Mouse (Mus musculus) embryonic facial prominence, embryonic 12.5 days (tissue): ENCODE results near the gene Trpm4. TPM values are rescaled to one million over a fixed set of nuclear protein-coding genes. Genes with fewer than 3 reads are reported as not detected.
A peak's percentile ranks its signal among the peaks of the same experiment; 100 is the strongest.
"Not testable (repeated sequence)": the region's sequence is repeated elsewhere in the genome, so short reads cannot be mapped to it uniquely, and the experiment has no call there.

Experiments
- ATAC-seq: fragments of 200-750 bp; cut with Nextera tagmentation; 2 replicates; pipeline ENCODE4 v1.8.0; 2017; ENCODE audit not compliant: insufficient number of reproducible peaks, insufficient read depth, low FRiP score, low TSS enrichment
- H3K27ac ChIP-seq: fragments of 300-500 bp; sonication (generic); 2 replicates; pipeline ENCODE4 v1.5.1; 2016; ENCODE audit warnings: mild to moderate bottlenecking
- H3K27me3 ChIP-seq: fragments of 300-500 bp; sonication (generic); 2 replicates; pipeline ENCODE4 v1.6.1; 2016; ENCODE audit warnings: mild to moderate bottlenecking, moderate library complexity
- H3K36me3 ChIP-seq: fragments of 300-500 bp; sonication (generic); 2 replicates; pipeline ENCODE4 v1.6.1; 2016; ENCODE audit warnings: mild to moderate bottlenecking
- H3K4me1 ChIP-seq: fragments of 300-500 bp; sonication (generic); 2 replicates; pipeline ENCODE4 v1.6.1; 2016
- H3K4me2 ChIP-seq: fragments of 300-500 bp; sonication (generic); replicated peaks from 2 replicates; pipeline ENCODE4 v1.6.1; 2016; ENCODE audit warnings: mild to moderate bottlenecking, moderate library complexity
- H3K4me3 ChIP-seq: fragments of 300-500 bp; sonication (generic); 2 replicates; pipeline ENCODE4 v1.5.1; 2016; ENCODE audit warnings: mild to moderate bottlenecking
- H3K9ac ChIP-seq: fragments of 300-500 bp; sonication (generic); 2 replicates; pipeline ENCODE4 v1.6.1; 2016; ENCODE audit warnings: mild to moderate bottlenecking, moderate library complexity
- H3K9me3 ChIP-seq: fragments of 300-500 bp; sonication (generic); 2 replicates; pipeline ENCODE4 v1.6.1; 2016; ENCODE audit warnings: mild to moderate bottlenecking, moderate library complexity
- WGBS: fragments of 180-500 bp; shearing (Covaris S2); methylation state at CpG from one replicate; pipeline ENCODE4 v1.1.7; 2016; 5-methylcytosine and 5-hydroxymethylcytosine counted together
- polyA plus RNA-seq: library from polyadenylated mRNA; unstranded; fragments of >200 nt; fragmentation: Nextera tagmentation; extraction: Ambion mirVana; gene quantifications from 2 replicates; pipeline ENCODE4 v1.2.1, GENCODE M21; 2016

Gene Trpm4
- polyA plus RNA-seq, 1 experiment from 2014 or later: 16.1 TPM

GRCm38 (mm10) chr7:45272786-45273412 lies 60.7 kb downstream of the Trpm4 start:
- WGBS: 68% methylated on average over 10 of the region's 10 CpGs
- no peaks in the 10 kb centered on the region for H3K9me3 ChIP-seq
- H3K4me1 ChIP-seq: 0 out of 2 replicates have a peak, but pooled peaks cover 2% of the 10 kb centered on the region
- no peak overlapping the region for H3K4me3 ChIP-seq
- no peaks in the 10 kb centered on the region for H3K36me3 ChIP-seq
- no peak for ATAC-seq
- 0 out of 2 replicates have a peak overlapping the region, but pooled peaks have one; percentile 3 for H3K9ac ChIP-seq
- H3K27me3 ChIP-seq: peaks cover 9% of the 10 kb centered on the region
- H3K27ac ChIP-seq: no peak overlapping the region
- H3K4me2 ChIP-seq: no peak overlapping the region

DNA sequence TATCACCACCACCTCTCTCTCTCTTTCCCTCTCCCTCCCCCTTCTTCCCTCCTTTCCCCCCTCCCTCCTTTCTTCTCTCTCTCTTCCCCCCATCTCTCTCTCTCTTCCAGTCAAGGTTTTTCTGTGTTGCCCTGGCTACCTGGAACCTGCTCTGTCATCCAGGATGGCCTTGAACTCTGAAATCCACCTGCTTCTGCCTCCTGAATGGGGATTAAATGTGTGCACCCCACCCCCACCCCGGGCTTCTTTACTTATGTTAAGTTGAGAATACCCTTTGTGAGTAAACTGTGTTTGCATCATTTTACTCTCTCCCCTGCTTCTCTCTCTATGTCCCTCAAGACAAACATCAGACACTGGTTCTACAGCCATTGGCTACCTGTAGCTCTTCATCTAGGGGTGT lies 68.1 kb downstream of the Trpm4 start:
- Histone ChIP-seq H3K9me3 (no peaks in the 10 kb centered on the region), H3K4me3 (no peak overlapping the region), H3K36me3 (no peaks in the 10 kb centered on the region), H3K4me2 (no peak overlapping the region), H3K9ac (no peak overlapping the region), H3K27me3 (peaks cover 5% of the 10 kb centered on the region; the same call in 1 of the 2 replicates), H3K27ac (no peak overlapping the region), H3K4me1 (peaks cover 8% of the 10 kb centered on the region; the same call in 1 of the 2 replicates)
- ATAC-seq: no peak
- 70% methylated on average over 1 of the region's 1 CpGs for WGBS

DNA sequence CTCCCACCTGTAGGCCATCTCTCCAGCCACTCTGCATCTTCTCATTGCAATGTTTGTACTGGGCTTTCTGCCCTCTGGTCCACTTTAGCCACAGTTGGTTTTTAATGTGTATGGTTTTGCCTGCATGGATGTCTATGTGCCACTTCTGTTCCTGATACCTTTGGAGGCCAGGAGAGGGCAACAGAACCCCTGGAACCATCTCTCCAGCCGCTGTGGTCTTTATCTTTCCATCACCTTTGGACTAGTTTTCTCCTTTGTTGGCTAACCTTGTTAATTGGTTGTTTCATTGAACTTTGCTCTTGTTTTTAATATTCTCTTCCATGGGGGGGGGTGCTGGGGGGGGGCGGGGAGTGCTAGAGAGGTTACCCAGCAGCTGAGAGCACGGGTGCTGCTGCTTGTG lies 69.2 kb downstream of the Trpm4 start:
- 72% methylated on average over 3 of the region's 3 CpGs for WGBS
- Histone ChIP-seq H3K27ac (no peak overlapping the region), H3K9ac (no peak overlapping the region), H3K27me3 (peaks cover 5% of the 10 kb centered on the region; the same call in 1 of the 2 replicates), H3K4me1 (peaks cover 8% of the 10 kb centered on the region; the same call in 1 of the 2 replicates), H3K36me3 (no peaks in the 10 kb centered on the region), H3K4me3 (no peak overlapping the region), H3K4me2 (no peak overlapping the region), H3K9me3 (no peaks in the 10 kb centered on the region)
- ATAC-seq: no peak

DNA sequence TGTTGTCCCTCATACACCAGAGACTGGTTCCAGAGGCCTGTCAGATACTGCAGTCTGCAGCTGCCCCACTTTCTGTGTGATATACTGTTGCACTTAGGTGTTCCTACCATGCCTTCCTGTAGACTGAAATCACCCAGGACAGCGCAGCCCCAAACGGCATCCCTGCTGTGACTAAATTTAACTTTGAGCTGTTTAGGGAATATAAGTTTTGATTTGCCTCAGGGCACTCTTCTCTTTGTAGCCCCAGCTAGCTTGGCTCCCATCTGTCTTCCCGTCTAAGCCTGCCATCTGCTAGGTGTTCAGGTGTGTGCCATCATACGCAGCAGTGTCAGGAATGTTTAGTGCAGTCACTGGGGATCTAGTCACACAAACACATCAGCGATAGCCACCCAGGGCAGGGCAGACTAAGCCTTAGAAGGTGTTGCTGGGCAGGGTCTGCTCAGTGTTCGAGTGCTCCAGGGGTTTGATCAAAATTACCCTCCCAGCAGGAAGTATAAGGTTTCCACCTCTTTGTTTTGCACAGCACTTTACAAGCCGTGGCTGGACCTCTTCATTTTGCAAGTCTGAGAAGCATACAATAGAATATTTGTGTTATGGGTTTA lies 70.5 kb downstream of the Trpm4 start:
- Histone ChIP-seq H3K36me3 (no peaks in the 10 kb centered on the region), H3K4me1 (peaks cover 7% of the 10 kb centered on the region; the same call in 1 of the 2 replicates), H3K9ac (no peak overlapping the region), H3K9me3 (no peaks in the 10 kb centered on the region), H3K4me2 (no peak overlapping the region), H3K27me3 (peaks cover 5% of the 10 kb centered on the region; the same call in 1 of the 2 replicates), H3K27ac (0 out of 2 replicates have a peak overlapping the region, but pooled peaks have one; percentile 33), H3K4me3 (no peak overlapping the region)
- ATAC-seq: peak; percentile 52; the same call in 1 of the 2 replicates
- WGBS: 39% methylated on average over 7 of the region's 7 CpGs

- Histone ChIP-seq H3K36me3 (no peaks in the 10 kb centered on the region), H3K4me1 (peaks cover 6% of the 10 kb centered on the region; the same call in 1 of the 2 replicates), H3K9me3 (no peaks in the 10 kb centered on the region), H3K9ac (no peak overlapping the region), H3K27me3 (no peaks in the 10 kb centered on the region), H3K4me3 (no peak overlapping the region), H3K27ac (no peak overlapping the region), H3K4me2 (no peak overlapping the region)
- ATAC-seq: no peak
- 55% methylated on average over 7 of the region's 7 CpGs for WGBS
Measured at GRCm38 (mm10) chr7:45262266-45262665, 71.3 kb downstream of the Trpm4 start.

GRCm38 (mm10) chr7:45259281-45259680 lies 74.3 kb downstream of the Trpm4 start:
- Histone ChIP-seq H3K9ac (no peak overlapping the region), H3K36me3 (no peaks in the 10 kb centered on the region), H3K4me3 (no peak overlapping the region), H3K4me2 (no peak overlapping the region), H3K27ac (no peak overlapping the region), H3K4me1 (peaks cover 6% of the 10 kb centered on the region; the same call in 1 of the 2 replicates), H3K27me3 (no peaks in the 10 kb centered on the region), H3K9me3 (no peaks in the 10 kb centered on the region)
- no peak for ATAC-seq
- WGBS: 76% methylated on average over 8 of the region's 8 CpGs

DNA sequence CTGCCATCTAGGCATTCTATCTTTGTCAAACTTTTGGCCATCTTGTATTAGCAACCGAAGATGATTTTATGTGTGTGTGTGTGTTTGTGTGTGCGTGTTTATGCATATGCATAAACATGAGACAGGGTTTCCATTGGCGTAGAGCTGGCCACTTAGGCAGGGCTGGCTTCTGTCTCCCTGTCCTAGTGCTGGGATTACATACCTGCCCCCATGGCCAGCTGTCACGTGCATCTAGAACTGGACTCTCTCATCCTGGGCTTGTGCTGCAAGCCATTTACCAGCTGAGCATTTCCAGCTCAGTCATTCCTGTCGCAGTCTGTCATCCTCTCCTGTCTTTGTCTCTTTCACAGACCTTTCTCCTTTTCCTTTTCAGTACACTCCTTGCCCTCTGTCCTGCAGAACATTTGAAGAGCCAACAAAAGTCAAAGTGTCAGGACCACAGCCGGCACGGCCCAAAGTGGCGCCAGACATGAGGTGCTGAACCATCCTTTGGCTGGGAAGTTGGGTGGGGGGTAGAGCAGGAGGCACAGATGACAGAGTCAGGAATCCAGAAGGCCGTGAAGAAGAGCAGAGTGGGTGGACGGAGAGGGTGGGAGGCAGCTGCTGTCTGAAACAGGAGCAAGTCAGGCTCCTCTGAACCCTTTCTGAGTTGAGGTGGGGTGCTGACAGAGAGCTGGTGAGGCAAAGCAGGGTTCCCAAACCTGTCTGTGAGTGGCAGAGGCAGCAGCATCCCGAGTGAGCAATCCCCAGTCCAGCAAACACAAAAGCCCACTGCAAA lies 76.3 kb downstream of the Trpm4 start:
- Histone ChIP-seq H3K9ac (no peak overlapping the region; the same call in 1 of the 2 replicates), H3K27me3 (no peaks in the 10 kb centered on the region), H3K4me2 (no peak overlapping the region), H3K36me3 (no peaks in the 10 kb centered on the region), H3K4me3 (no peak overlapping the region), H3K27ac (no peak overlapping the region), H3K4me1 (no peaks in the 10 kb centered on the region), H3K9me3 (no peaks in the 10 kb centered on the region)
- WGBS: 56% methylated on average over 11 of the region's 11 CpGs
- ATAC-seq: no peak

GRCm38 (mm10) chr7:45255822-45256221 lies 77.8 kb downstream of the Trpm4 start:
- H3K4me3 ChIP-seq, H3K36me3 ChIP-seq, H3K4me2 ChIP-seq, ATAC-seq, H3K9ac ChIP-seq, H3K4me1 ChIP-seq, H3K9me3 ChIP-seq, H3K27ac ChIP-seq, H3K27me3 ChIP-seq: not testable (repeated sequence)
- WGBS: 78% methylated on average over 7 of the region's 7 CpGs

- Histone ChIP-seq H3K9me3 (no peaks in the 10 kb centered on the region), H3K9ac (no peak overlapping the region), H3K4me2 (no peak overlapping the region), H3K4me1 (no peaks in the 10 kb centered on the region), H3K36me3 (no peaks in the 10 kb centered on the region), H3K4me3 (no peak overlapping the region), H3K27ac (no peak overlapping the region), H3K27me3 (no peaks in the 10 kb centered on the region)
- 83% methylated on average over 8 of the region's 8 CpGs for WGBS
- no peak for ATAC-seq
Measured at GRCm38 (mm10) chr7:45253806-45254205, 79.8 kb downstream of the Trpm4 start.
